Mouse (Mus musculus) cortical plate, adult 2 months (tissue): ENCODE measurements around the gene Podxl2.

Experiments used
- CTCF ChIP-seq: fragments of 200-500 bp; IDR thresholded peaks from 2 replicates; pipeline ENCODE4 v1.5.1; 2011; ENCODE audit warnings: mild to moderate bottlenecking, control low read depth, low read length; ENCODE audit not compliant: insufficient read depth; ENCODE audit errors: extremely low read depth
- POLR2A ChIP-seq: fragments of 200-500 bp; IDR thresholded peaks from 2 replicates; pipeline ENCODE4 v1.6.1; 2011; ENCODE audit warnings: mild to moderate bottlenecking, low read length, control low read depth; ENCODE audit not compliant: insufficient read depth; ENCODE audit errors: extremely low read depth

DNA sequence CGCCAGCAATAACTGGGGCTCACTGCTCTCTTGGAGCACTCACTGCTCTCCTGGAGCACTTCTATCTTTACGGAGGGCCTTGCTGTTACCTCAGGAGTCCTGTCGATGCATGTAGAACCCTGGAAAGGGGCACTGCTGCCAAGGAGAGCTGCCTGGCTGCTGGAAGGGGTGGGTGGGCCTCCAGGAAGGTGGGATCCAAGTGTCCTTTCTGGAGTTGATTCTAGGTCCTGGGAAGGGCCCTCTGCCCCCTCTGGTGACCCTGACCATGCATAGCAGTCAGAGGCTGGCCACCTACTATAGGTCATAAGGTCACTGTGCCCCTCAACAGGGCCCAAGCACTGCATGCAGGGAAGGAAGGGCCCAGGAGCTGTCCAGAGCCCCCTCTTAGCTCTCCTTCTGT is 47.9 kb downstream of the Podxl2 start:
- TF ChIP-seq CTCF (no peak), POLR2A (no peak)
